Mouse (Mus musculus): ENCODE measurements around the gene Vars2. TPM values are rescaled to one million over a fixed set of nuclear protein-coding genes. Genes with fewer than 3 reads are reported as not detected.

Gene Vars2
- polyA plus RNA-seq, 1 experiment from 2014 or later, result 17.8 TPM

DNA sequence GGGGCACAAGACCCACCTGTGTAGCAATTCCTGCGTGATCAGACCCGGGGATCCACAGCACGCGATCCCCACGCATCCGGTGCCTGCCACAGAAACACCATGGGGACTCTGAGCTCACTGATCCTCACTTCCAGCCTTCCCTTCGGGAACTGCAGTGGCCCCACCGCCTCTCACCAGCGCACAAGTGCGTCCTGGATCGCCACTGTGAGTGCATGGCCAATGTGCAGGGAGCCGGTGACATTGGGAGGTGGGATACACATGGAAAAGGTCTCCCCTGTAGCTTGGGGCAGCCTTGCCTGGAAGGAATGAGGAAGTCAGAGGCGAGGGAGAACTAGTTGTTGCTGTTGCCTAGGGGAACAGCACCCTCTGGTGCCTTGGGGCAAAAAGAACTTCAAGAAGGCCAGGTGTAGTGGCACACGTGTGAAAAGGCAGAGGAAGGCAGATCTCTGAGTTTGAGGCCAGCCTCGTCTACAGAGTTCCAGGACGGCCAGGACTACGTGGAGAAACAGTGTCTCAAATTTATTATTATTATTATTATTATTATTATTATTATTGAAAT lies 1.4 kb downstream of the Vars2 start:
- H3K27ac ChIP-seq (replicated peaks), result no peak overlapping the region
- no peak overlapping the region for H3K4me3 ChIP-seq
- H3K9me3 ChIP-seq, result no peaks in the 10 kb centered on the region
- ATAC-seq (ENCODE audit: low FRiP score, low read depth), result no peak
- H3K9ac ChIP-seq, result no peak overlapping the region
- peaks cover 18% of the 10 kb centered on the region; the same call in 1 of the 2 replicates for H3K36me3 ChIP-seq
- peaks cover 22% of the 10 kb centered on the region for H3K4me1 ChIP-seq (replicated peaks)
- 81% methylated on average over 17 of the region's 17 CpGs for WGBS
- H3K4me2 ChIP-seq, result 0 out of 2 replicates have a peak overlapping the region, but pooled peaks have one; percentile 95
- no peaks in the 10 kb centered on the region for H3K27me3 ChIP-seq

DNA sequence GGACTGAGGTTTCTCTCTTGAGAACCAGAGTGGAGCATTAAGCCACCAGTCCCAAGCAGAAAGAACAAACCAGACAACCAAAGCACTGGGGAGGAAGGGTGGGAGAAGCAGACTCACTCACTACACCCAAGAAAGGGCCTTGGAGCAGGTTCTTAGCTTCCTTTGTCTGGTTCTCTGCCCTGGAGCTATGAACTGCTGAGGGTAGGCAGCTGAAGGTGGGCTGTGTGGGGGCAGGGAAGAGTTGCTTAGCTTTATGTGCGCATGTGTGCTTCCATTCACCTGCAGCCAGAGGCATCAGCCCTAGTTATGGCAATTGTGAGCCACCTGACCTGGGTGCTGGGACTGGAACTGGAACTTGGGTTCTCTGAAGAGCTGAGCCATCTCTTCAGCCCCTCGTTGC lies 14.3 kb downstream of the Vars2 start:
- no peak overlapping the region for H3K4me2 ChIP-seq
- no peaks in the 10 kb centered on the region for H3K9me3 ChIP-seq
- 90% methylated on average over 2 of the region's 2 CpGs for WGBS
- no peak overlapping the region for H3K27ac ChIP-seq (replicated peaks)
- no peaks in the 10 kb centered on the region for H3K4me1 ChIP-seq (replicated peaks)
- H3K4me3 ChIP-seq, result no peak overlapping the region
- peaks cover 16% of the 10 kb centered on the region; the same call in 1 of the 2 replicates for H3K36me3 ChIP-seq
- no peak for ATAC-seq (ENCODE audit: low FRiP score, low read depth)
- H3K9ac ChIP-seq, result no peak overlapping the region
- H3K27me3 ChIP-seq, result no peaks in the 10 kb centered on the region

DNA sequence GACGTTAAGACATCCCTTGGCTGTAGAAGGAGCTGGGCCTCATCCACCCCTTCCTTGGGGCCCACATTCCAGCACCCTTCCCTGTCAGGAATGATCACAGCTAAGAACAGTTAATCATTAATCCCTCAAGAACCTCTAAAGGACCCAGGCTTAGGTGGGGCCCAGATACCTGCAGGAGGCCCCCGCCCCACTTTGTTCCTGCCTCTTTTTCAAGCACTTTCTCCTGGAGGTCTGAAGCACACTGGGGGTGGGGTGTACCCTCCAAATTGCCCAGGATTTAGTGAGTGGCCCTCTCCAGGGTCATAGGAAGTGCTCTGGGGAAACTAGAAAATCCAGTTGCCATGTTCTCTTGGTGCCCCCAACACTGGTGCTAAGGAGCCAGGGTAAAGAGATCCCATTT lies 18.0 kb downstream of the Vars2 start:
- H3K9ac ChIP-seq, result no peak overlapping the region
- no peaks in the 10 kb centered on the region for H3K27me3 ChIP-seq
- 74% methylated on average over 2 of the region's 2 CpGs for WGBS
- no peaks in the 10 kb centered on the region for H3K4me1 ChIP-seq (replicated peaks)
- H3K4me3 ChIP-seq, result no peak overlapping the region
- no peak for ATAC-seq (ENCODE audit: low FRiP score, low read depth)
- no peaks in the 10 kb centered on the region for H3K9me3 ChIP-seq
- no peaks in the 10 kb centered on the region for H3K36me3 ChIP-seq
- no peak overlapping the region for H3K4me2 ChIP-seq
- H3K27ac ChIP-seq (replicated peaks), result no peak overlapping the region

DNA sequence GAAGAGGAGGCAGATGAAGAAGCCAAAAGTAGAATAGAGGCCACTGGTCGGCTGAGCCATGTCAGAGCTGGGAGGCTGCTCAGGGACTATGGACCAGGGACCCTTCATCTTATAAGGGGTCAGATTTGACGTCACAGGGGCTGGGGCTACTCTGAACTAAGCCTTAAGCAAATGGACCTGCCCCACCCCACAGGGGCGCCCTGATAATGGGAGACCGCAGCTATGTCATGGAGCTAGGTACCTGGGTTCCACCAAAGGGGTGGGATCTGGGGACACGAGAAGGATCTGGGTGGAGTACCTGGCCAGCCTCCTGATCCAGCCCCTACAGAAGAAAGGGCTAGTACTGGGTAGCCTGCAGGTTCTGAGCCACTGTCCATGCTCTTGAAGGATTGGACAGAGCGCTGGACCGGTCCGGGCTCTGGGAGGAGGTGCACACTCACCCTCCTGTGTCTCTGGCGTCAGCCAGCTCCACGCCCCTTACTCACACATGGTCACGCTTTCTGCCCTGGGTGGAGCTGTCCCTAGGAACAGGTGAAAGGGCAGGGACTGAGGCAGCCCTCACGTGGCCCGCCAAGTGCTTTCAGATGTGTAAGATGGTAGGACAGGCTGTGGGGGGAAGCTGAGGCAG lies 23.7 kb downstream of the Vars2 start, which contains the start of gene Mucl3:
TSS of gene Mucl3 (minus strand) at position 87 of the 628 bp plus-strand sequence.
- Histone ChIP-seq H3K4me2 (no peak within 1 kb of the TSS), H3K27ac (replicated peaks) (no peak within 1 kb of the TSS), H3K9ac (no peak within 1 kb of the TSS), H3K4me3 (no peak within 1 kb of the TSS), H3K4me1 (replicated peaks) (no peaks in the 10 kb centered on the region), H3K36me3 (no peaks in the 10 kb centered on the region), H3K27me3 (no peaks in the 10 kb centered on the region), H3K9me3 (no peaks in the 10 kb centered on the region)
- WGBS, result 72% methylated on average over 13 of the region's 13 CpGs
- no peak for ATAC-seq (ENCODE audit: low FRiP score, low read depth)

DNA sequence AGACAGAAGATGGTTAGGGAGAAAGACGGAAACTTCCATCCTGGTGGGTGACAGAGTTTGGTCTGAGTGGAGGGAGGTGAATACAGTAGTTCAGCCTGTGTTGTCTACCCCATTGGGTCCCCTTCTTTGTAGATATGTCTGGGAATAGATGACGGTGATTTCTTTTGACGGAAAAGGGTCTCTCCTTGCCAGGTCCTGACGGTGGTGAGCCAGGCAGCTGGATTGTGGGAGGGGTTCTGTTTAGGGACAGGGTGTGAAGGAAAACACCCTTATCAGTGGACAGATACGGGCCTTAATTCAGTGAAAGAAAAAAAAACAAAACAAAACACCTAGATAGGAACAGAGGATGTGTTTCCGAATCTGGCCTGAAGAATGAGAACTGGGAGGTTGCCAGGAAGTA lies 28.0 kb downstream of the Vars2 start:
- no peak overlapping the region for H3K9ac ChIP-seq
- no peaks in the 10 kb centered on the region for H3K9me3 ChIP-seq
- ATAC-seq (ENCODE audit: low FRiP score, low read depth), result no peak
- no peak overlapping the region for H3K4me2 ChIP-seq
- WGBS, result 87% methylated on average over 6 of the region's 6 CpGs
- H3K4me1 ChIP-seq (replicated peaks), result peaks cover 3% of the 10 kb centered on the region; the same call in 1 of the 2 replicates
- no peaks in the 10 kb centered on the region for H3K36me3 ChIP-seq
- no peaks in the 10 kb centered on the region for H3K27me3 ChIP-seq
- H3K4me3 ChIP-seq, result no peak overlapping the region
- no peak overlapping the region for H3K27ac ChIP-seq (replicated peaks)

DNA sequence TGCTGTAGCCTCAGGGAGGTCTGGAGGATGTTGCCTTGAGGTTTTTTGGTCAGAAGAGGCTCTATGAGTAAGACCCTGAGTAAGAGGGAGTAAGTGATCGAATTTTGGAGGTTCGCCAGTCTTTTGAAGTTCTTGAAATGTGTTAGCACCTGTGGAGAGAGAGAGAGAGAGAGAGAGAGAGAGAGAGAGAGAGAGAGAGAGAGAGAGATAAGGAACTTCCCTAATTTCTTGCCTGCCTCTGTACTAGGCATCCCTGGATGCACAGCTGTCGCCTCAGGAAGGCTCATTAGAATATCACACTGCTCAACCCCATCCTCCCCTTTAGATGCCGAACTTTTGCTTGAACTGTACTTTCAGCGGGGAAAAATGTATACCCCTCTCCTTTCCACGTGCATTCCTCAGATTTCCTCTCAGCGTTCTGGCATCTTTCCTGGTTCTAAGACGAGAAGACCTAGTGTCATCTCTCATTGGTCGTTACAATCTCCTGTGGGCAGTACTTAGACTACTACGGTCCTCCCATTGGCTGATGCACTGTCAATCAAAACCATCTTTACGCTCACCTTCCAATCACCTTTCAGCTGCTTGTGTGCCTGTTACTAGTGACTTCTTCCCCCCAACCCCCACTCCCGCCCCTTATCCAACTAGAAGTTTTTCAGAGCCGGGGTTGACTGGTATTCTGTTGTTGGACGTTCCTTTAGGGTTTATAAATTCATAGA lies 28.8 kb downstream of the Vars2 start:
- WGBS, result 26% methylated on average over 14 of the region's 14 CpGs
- Histone ChIP-seq H3K36me3 (no peaks in the 10 kb centered on the region), H3K4me3 (no peak overlapping the region)

DNA sequence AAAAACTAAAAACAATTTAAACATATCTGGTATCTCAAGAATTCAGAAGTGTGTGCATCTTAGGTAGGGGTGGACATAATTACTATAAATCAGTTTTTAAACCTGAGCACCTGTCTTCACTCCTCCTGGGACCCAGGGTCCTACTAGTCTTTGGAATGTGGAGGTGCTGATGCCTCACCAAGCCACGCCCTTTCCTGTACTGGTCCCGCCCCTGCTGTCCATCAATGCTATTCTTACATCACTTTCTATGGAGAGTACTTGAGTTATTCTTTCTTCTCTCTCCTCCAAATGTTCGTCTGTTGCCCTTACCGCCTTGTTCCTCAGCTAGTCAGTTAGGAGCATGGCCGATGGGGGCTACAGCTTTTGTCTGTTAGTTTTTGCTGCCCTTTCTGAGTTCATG lies 31.0 kb downstream of the Vars2 start:
- Histone ChIP-seq H3K27me3 (no peaks in the 10 kb centered on the region), H3K9ac (no peak overlapping the region), H3K27ac (replicated peaks) (no peak overlapping the region), H3K4me2 (peak overlapping the region; percentile 84; the same call in 1 of the 2 replicates), H3K4me3 (peak overlapping the region; percentile 44; the same call in 1 of the 2 replicates), H3K9me3 (no peaks in the 10 kb centered on the region), H3K4me1 (replicated peaks) (peaks cover 7% of the 10 kb centered on the region), H3K36me3 (no peaks in the 10 kb centered on the region)
- whole genome bisulfite sequencing, result 35% methylated on average over 5 of the region's 5 CpGs
- ATAC-seq (ENCODE audit: low FRiP score, low read depth), result 0 out of 2 replicates have a peak, but pooled peaks have one; percentile 52

More for the DNA sequence above, 28.8 kb downstream of the Vars2 start:
- peak overlapping the region; percentile 33 for H3K4me2 ChIP-seq
- no peak overlapping the region for H3K9ac ChIP-seq
- H3K9me3 ChIP-seq, result no peaks in the 10 kb centered on the region
- peak; percentile 86 for ATAC-seq (ENCODE audit: low FRiP score, low read depth)
- H3K4me1 ChIP-seq (replicated peaks), result peaks cover 7% of the 10 kb centered on the region
- no peak overlapping the region for H3K27ac ChIP-seq (replicated peaks)
- no peaks in the 10 kb centered on the region for H3K27me3 ChIP-seq

DNA sequence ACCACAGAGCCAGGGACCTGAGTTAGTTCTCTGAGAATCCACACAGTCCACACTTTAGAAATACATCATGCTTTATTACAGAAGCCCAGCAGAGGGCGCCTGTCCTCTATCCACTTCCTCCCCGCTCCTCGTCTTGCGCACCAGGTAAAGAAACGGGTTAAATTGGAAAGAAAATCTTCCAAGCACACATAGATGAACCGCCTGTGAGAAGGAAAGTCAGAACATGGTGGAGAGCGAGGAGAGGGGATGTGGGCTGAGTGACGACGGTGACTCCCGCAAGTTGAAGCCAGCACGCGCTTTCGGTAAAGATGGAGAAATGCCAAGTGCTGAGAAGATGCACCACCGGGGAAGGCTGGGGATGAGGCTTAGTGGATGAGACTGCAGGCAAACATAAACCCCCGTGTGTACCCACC lies 31.7 kb downstream of the Vars2 start:
- ATAC-seq (ENCODE audit: low FRiP score, low read depth), result peak; percentile 80
- peak overlapping the region; percentile 49 for H3K9ac ChIP-seq
- H3K4me1 ChIP-seq (replicated peaks), result peaks cover 7% of the 10 kb centered on the region
- no peaks in the 10 kb centered on the region for H3K36me3 ChIP-seq
- H3K9me3 ChIP-seq, result no peaks in the 10 kb centered on the region
- H3K27ac ChIP-seq (replicated peaks), result peak overlapping the region; percentile 73
- WGBS, result under 1% methylated on average over 15 of the region's 15 CpGs
- H3K4me3 ChIP-seq, result peak overlapping the region; percentile 44
- H3K27me3 ChIP-seq, result no peaks in the 10 kb centered on the region
- H3K4me2 ChIP-seq, result peak overlapping the region; percentile 84

DNA sequence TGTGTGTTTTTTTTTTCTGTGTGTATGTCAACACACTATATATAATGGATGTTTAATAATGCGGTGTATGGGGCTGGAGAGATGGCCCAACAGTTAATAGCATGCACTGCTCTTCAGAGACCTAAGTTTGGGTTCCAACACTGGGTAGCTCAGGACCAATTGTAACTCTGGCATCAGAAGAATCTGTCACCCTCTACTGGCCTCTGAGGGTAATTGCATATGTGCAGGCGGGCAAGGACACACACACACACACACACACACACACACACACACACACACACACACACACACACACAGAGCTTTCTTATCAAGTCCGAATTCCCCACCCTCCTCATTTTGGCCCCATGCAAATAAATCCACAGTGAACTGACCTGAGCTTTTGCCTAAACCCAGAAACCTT lies 32.2 kb downstream of the Vars2 start:
- no peaks in the 10 kb centered on the region for H3K36me3 ChIP-seq
- H3K9ac ChIP-seq, result no peak overlapping the region
- no peak overlapping the region for H3K4me3 ChIP-seq
- peaks cover 7% of the 10 kb centered on the region for H3K4me1 ChIP-seq (replicated peaks)
- no peaks in the 10 kb centered on the region for H3K27me3 ChIP-seq
- WGBS, result 70% methylated on average over 3 of the region's 3 CpGs
- ATAC-seq (ENCODE audit: low FRiP score, low read depth), result no peak
- H3K9me3 ChIP-seq, result no peaks in the 10 kb centered on the region
- H3K4me2 ChIP-seq, result no peak overlapping the region
- no peak overlapping the region for H3K27ac ChIP-seq (replicated peaks)

DNA sequence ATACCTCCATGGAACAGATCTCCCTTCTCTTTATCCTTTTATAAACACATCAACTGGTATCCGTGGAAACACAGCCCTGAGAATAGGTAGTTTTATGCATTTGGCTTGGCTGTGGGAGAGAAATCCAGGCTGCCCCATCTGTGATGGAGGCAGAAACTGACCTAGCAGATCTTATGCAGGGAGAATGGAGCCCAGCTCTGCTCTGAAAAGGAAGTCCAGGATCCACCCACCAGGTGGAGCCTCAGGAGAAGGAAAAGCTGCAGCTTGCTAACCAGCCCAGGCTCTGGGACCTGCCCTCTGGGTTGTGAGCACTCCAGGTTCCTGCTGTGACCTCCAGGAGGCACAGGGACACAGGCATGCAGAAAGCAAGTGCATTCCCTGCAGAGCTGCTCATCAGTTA lies 33.4 kb downstream of the Vars2 start:
- no peaks in the 10 kb centered on the region for H3K36me3 ChIP-seq
- no peak overlapping the region for H3K4me2 ChIP-seq
- H3K27ac ChIP-seq (replicated peaks), result peak overlapping the region; percentile 51; the same call in 1 of the 2 replicates
- peaks cover 7% of the 10 kb centered on the region for H3K4me1 ChIP-seq (replicated peaks)
- H3K4me3 ChIP-seq, result no peak overlapping the region
- no peak overlapping the region for H3K9ac ChIP-seq
- WGBS, result 17% methylated on average over 1 of the region's 1 CpGs
- 0 out of 2 replicates have a peak, but pooled peaks have one; percentile 24 for ATAC-seq (ENCODE audit: low FRiP score, low read depth)
- no peaks in the 10 kb centered on the region for H3K9me3 ChIP-seq
- H3K27me3 ChIP-seq, result no peaks in the 10 kb centered on the region

DNA sequence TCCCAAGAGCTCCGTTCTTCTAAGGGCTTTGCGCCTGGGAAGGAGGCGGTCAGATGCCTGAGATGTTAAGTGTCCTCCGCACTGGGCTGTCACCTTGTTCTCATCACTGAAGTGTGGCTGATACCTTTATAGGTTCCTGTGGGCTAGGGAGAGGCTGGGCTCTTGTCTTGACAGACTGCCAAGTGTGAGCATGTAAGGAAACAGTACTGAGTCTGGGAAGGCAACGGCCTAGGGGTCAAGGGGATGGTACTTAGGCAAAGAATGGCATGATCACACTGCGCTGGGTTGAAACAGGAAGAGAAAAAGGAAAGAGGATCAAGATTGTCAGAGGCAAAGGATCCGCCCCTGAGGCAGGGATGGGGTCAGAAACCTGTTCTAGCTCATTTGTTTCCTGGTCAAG lies 40.9 kb downstream of the Vars2 start, which contains the start of gene Gm9573:
TSS of gene Gm9573 (minus strand) at position 101 of the 400 bp plus-strand sequence.
- WGBS, result 90% methylated on average over 7 of the region's 7 CpGs
- H3K4me2 ChIP-seq, result no peak within 1 kb of the TSS
- H3K4me3 ChIP-seq, result no peak within 1 kb of the TSS
- no peaks in the 10 kb centered on the region for H3K4me1 ChIP-seq (replicated peaks)
- no peak within 1 kb of the TSS for H3K27ac ChIP-seq (replicated peaks)
- no peaks in the 10 kb centered on the region for H3K27me3 ChIP-seq
- H3K36me3 ChIP-seq, result no peaks in the 10 kb centered on the region
- no peak within 1 kb of the TSS for H3K9ac ChIP-seq
- no peak for ATAC-seq (ENCODE audit: low FRiP score, low read depth)
- H3K9me3 ChIP-seq, result no peaks in the 10 kb centered on the region

DNA sequence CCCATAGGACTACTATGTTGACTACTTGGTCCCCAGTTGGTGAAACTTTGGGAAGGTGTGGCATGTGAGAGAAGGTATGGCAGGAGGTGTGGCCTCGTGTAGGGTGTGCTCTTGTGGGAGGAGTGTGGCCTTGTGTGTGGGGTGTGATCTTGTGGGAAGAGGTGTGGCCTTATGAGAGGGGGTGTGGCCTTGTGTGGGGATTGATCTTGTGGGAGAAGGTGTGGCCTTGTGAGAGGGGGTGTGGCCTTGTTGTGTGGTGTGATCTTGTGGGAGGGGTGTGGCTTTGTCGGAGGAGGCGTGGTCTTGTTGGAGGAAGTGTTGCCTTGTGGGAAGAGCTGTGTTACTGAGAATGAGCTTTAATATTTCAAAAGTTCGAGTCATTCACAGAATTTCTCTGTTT lies 50.3 kb downstream of the Vars2 start:
- H3K27ac ChIP-seq (replicated peaks), result no peak overlapping the region
- H3K9ac ChIP-seq, result no peak overlapping the region
- no peaks in the 10 kb centered on the region for H3K4me1 ChIP-seq (replicated peaks)
- H3K27me3 ChIP-seq, result no peaks in the 10 kb centered on the region
- WGBS, result 79% methylated on average over 4 of the region's 4 CpGs
- no peak overlapping the region for H3K4me3 ChIP-seq
- no peak for ATAC-seq (ENCODE audit: low FRiP score, low read depth)
- H3K9me3 ChIP-seq, result no peaks in the 10 kb centered on the region
- H3K36me3 ChIP-seq, result no peaks in the 10 kb centered on the region
- no peak overlapping the region for H3K4me2 ChIP-seq
